Mouse (Mus musculus) telencephalon, adult 2 months (tissue): Measurements from ENCODE around the gene Scarf1.
A peak's percentile ranks its signal among the peaks of the same experiment; 100 is the strongest.

ENCODE experiments used
- DNase-seq: peaks from one replicate; pipeline ENCODE4 v3.0.0-alpha.2; 2011; ENCODE audit warnings: low read depth, low spot score

Gene Scarf1

GRCm38 (mm10) chr11:75513336-75513735, at the start of gene Scarf1:
Scarf1 (plus strand) TSS chr11:75513540.
- DNase-seq = no peak

GRCm38 (mm10) chr11:75463624-75464023, 49.7 kb upstream of the Scarf1 start:
- no peak for DNase-seq

- no peak for DNase-seq
Measured at GRCm38 (mm10) chr11:75464417-75464816, 48.9 kb upstream of the Scarf1 start.

GRCm38 (mm10) chr11:75465051-75465450, 48.3 kb upstream of the Scarf1 start:
- DNase-seq = no peak

- DNase-seq = no peak
Measured at GRCm38 (mm10) chr11:75466731-75467505, 46.4 kb upstream of the Scarf1 start.

GRCm38 (mm10) chr11:75467512-75468215, 45.7 kb upstream of the Scarf1 start:
- no peak for DNase-seq

- DNase-seq = no peak
Measured at GRCm38 (mm10) chr11:75468410-75468809, 44.9 kb upstream of the Scarf1 start.

- DNase-seq = no peak
Measured at GRCm38 (mm10) chr11:75469261-75469660, 44.1 kb upstream of the Scarf1 start.

GRCm38 (mm10) chr11:75470675-75471074, 42.7 kb upstream of the Scarf1 start:
- no peak for DNase-seq

- DNase-seq = no peak
Measured at GRCm38 (mm10) chr11:75472469-75473081, 40.8 kb upstream of the Scarf1 start.

- DNase-seq = no peak
Measured at GRCm38 (mm10) chr11:75473376-75473775, 40.0 kb upstream of the Scarf1 start.

GRCm38 (mm10) chr11:75486192-75486591, 27.1 kb upstream of the Scarf1 start:
- DNase-seq = no peak

GRCm38 (mm10) chr11:75486601-75487285, 26.6 kb upstream of the Scarf1 start, which contains the start of gene Prpf8:
Prpf8 (plus strand) TSS chr11:75486816.
- DNase-seq = peak; percentile 98

GRCm38 (mm10) chr11:75487496-75487895, 25.8 kb upstream of the Scarf1 start:
- DNase-seq = no peak

- DNase-seq = no peak
Measured at GRCm38 (mm10) chr11:75494296-75495049, 18.9 kb upstream of the Scarf1 start.

- no peak for DNase-seq
Measured at GRCm38 (mm10) chr11:75498126-75498525, 15.2 kb upstream of the Scarf1 start.

- no peak for DNase-seq
Measured at GRCm38 (mm10) chr11:75508162-75508561, 5.2 kb upstream of the Scarf1 start.

GRCm38 (mm10) chr11:75508904-75509303, 4.4 kb upstream of the Scarf1 start:
- no peak for DNase-seq

GRCm38 (mm10) chr11:75509741-75510626, 3.4 kb upstream of the Scarf1 start, which contains the start of gene Rilp:
Rilp (plus strand) TSS chr11:75510094.
- DNase-seq = no peak

GRCm38 (mm10) chr11:75510627-75510993, 2.7 kb upstream of the Scarf1 start:
- DNase-seq = peak; percentile 72
